Mouse (Mus musculus) CD4-positive, CD25-positive, alpha-beta regulatory T cell, adult 2 months (primary cell): ENCODE data around the gene Lrrc73.

Experiments
- DNase-seq: peaks from one replicate; pipeline ENCODE4 v3.0.0-alpha.2; 2012; ENCODE audit warnings: low read depth, low spot score

The Lrrc73 gene

GRCm38 (mm10) chr17:46287678-46288095 lies 34.4 kb downstream of the Lrrc73 start:
- no peak for DNase-seq

GRCm38 (mm10) chr17:46296601-46297000 lies 43.3 kb downstream of the Lrrc73 start:
- DNase-seq: peak; percentile 36

- no peak for DNase-seq
These were observed 43.7 kb downstream of the Lrrc73 start for GRCm38 (mm10) chr17:46297028-46297363.

GRCm38 (mm10) chr17:46297364-46298219 lies 44.3 kb downstream of the Lrrc73 start, which contains the start of gene Dlk2:
Dlk2 (plus strand) TSS chr17:46297421.
- peak; percentile 50 for DNase-seq

- peak; percentile 86 for DNase-seq
These were observed 45.0 kb downstream of the Lrrc73 start for GRCm38 (mm10) chr17:46298220-46298913.

- DNase-seq: no peak
These were observed 48.6 kb downstream of the Lrrc73 start for GRCm38 (mm10) chr17:46301892-46302291.

GRCm38 (mm10) chr17:46304184-46304583 lies 50.9 kb downstream of the Lrrc73 start:
- no peak for DNase-seq
